Mouse (Mus musculus) regulatory T cell (primary cell): ENCODE measurements around the gene Tns4.

ENCODE experiments used
- in situ Hi-C: fragments of 300-600 bp; cut with MboI, MseI; formaldehyde crosslinking; loops from one replicate; pipeline ENCODE4 v1.15.1; 2025; ENCODE audit warnings: high pct_unique_total_duplicates

Tns4 gene

DNA sequence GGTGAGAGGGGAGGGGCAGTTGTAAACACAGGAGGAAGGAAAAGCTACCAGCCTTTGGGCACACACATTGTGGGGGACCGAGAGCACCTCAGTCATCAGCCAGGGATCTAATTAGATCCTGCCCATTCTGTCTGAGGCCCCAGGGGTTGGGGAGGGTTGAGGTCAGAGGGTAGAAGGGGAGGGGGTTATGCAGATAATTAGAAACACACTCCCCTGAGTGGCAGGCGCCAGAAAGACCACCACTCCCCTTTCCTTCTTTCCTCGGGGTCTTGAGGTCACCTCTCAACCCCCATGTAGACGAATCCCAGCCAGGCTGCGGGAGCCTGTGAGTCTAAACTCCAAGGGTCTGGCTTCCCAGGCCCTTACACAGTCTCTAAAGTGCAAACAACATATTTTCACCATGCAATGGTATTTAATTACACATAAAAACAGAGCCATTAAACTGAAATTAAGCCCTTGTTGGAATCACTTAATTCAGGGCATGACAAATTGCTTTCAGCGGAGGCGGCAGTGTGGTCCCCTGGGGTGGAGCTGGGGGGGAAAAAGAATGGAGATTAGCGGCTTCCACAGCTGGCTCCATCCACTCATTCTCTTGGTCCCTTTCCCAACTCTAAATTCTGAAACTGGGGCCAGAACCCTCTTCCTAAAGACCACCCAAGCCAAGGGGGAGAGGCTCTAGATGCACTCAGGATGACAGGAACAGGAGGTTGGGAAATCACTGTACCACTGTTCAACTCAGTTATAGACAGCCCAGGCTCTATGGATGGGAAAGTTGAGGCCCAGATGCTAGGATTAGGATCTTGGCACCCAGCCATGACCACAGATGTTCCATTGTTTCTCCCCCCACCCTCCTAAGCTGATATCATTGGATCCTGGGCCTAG is 33.3 kb downstream of the Tns4 start:
- in situ Hi-C loops, result no loop called here

DNA sequence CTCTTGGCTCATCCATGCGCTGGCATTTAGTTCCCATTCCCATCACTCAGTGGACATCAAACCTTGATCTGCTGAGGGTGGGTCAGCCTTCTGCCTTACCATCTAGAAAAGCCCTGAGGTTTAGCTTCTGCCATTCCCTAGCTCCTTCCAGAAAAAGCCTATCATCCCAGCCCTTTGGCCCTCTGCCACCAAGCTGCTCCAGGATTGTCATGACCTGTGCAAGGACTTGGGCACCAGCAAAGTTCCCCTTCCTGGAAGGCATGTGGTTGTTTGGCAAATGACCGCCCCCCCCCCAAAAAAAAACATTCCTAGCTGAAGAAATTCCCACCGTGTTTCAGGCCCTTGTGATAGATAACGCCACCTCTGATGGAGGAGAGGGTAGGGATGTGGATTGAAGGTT is 34.0 kb downstream of the Tns4 start:
- in situ Hi-C loops, result no loop called here

DNA sequence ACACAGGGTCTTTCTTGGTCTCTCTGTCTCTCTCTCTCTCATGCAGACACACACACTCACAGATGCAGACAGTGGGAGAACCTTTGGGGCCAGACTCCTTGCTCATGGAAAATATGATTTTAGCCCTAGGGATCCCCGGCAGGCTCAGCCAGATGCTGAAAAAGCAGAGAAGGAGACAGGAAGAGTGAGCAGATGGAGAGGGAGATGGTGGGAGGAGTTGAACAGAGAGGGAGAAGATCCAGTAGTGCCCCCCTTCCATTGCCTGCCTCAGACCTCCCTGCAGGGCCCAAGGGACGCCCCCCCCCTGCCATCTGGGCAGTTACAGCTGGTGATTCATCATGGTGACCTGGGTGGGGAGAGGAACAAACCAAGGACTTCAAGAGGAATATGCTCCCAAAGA is 41.5 kb downstream of the Tns4 start:
- in situ Hi-C loops, result no loop called here

DNA sequence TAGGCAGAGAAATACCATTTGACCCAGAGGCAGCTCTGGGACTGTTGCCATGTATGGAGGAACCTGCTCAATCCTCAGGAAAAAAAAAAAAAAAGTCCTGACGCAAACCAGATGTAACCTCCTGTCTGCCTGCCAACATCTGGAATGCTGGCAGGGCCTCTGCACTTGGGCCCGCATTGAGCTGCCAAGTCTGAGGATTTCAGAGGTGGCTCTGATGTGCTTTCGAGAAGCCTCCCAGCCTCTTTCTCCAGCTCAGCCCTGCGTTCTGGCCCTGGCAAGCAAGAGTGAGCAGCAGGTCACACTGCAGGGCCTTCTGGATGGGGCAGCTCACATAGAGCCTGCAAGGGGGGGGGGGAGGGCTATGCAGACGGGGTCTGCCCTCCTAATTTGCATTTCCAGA is 42.0 kb downstream of the Tns4 start:
- in situ Hi-C loops, result no loop called here

DNA sequence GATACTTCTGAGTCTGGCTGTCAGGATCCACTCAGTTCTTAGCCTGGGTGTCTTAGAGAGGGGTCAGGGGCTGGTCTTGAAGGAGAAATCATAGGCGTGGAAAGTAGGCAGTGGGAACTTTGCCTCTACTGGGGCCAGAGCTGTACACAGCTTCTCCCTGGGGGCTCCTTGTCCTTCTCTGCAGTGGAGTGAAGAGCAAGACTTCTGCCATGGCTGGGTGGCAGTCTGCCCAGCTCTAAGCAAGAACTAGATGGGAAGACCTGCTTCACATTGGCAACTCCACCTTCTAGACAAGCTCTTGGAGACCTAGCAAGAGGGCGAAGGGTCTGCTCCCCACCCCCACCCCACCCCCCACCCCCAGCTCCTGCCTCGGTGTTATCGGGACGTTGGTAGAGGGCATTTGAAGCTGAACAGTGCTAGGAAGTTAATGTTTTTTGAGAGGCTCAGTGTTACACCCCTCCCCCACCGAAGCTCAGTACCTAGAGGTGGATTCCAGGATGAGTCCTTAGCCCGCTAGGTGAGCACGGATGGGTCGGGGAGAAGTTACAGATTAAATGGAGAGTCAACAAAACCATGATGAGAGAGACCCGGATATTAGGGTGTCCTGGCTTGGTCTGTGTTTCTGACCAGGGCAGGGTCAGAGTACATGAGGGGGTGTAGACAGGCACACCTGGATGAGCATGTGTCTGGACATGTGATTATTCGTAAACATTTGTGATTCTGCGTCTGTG is 43.8 kb downstream of the Tns4 start:
- in situ Hi-C loops, result no loop called here

DNA sequence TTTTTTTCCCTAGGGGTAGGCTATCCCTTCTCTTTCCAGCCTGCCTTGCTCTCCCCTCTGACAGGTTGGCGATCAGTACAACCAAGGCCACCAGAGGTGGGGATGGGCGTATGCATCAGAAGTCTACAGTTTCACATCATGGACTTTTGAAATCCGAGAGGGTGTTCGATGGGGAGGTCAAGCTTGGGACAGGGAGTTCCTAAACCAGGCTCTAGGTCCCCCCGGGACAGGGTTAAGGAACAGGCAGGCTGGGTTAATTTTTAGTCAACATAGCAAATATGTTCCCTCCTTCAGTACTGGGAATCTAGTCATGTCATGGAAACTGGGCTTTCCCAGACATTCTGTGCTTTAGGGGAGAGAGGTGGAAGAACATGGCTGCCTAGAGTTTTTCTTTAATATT is 44.8 kb downstream of the Tns4 start:
- in situ Hi-C loops, result loop anchor here (5.0 kb wide), 1 partner anchor 78 kb away; no protein-coding TSS in a partner anchor

DNA sequence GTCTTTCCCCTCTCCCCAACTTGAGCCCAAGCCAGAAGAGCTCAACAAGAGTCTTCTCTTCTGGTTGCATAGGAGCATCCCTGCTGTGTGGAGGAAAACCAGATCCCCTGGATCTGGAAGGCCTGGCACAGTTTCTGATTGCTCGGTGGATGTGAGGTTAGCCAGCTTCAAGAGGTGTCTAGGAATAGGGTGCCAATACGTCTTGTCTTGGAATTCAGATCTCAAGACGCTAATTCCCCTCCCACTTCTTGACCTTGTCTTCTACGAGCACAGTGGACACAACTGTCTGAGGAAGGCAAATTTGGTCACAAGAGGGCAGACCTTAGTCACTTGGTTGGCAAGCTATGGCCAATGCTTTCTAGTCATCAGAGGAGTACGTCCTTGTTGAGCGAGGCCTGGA is 45.5 kb downstream of the Tns4 start:
- in situ Hi-C loops, result loop anchor here (5.0 kb wide), 1 partner anchor 79 kb away; no protein-coding TSS in a partner anchor

DNA sequence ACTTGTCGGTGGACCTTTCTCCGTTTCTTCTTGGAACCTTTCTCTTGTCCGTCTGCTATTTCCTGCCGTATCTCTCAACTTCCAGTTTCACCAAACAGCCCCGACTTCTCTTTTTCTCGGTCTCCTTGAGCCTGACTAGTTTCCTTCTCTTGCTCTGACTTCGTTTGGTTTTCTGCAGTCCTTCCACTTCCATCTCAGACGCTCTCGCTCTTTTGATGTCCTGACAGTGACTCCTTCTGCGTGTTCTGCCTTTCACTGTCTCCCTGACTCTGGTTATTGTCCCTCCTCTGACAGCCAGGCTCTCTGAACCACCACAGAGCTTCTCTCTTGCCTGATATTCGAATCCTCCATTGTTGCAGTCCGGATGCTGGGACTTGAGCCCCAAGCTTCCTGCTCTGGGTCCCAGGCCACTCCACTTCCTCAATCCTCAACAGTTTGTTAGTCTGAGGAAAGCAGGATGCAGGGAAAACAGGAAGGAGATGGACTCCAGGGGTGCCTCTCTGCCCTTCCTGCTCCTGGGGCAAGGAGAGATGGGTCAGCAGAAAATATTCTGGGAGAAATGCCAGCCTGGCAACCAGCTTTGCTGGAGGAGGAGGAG is 46.2 kb downstream of the Tns4 start:
- in situ Hi-C loops, result loop anchor here (5.0 kb wide), 1 partner anchor 79 kb away; no protein-coding TSS in a partner anchor

DNA sequence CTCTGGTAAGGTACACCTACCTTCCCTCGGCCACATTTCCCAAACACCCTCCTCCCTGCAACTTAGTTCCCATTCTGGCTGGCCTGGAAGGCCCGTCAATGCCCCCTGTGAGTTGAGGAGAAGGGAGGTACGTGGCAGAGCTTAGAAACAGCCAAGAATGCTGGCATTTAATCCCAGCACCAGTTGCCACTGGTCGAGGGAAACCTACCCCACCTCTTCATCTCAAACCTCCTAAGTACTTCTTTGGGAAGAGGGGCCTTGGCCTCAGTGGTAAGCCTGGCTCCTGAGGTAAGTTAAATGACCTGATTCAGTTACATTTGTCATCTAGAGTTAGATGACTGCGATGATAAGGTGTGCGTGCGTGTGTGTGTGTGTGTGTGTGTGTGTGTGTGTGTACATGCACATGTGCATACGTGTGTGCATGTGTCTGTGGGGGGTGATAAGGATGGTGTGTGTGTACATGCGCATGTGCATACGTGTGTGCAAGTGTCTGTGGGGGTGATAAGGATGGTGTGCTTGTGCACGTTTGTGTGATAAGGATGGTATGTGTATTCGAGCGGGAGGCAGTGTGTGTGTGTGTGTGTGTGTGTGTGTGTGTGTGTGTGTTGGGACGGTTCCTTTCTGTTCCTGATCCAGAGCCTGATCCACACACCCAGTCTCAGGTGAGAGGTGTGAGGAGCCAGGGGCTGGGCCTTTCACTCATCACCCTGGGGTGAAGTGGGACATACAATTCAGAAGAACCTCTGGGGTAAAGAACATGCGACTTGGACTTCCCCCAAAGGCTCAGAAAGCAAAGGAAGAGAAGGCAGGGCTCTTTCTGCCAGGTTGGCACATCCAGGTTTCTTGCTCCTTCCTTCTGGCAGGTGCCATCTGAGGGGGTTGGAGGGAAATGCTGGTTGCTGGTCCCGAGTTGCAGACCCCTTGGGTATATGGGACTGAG is 47.0 kb downstream of the Tns4 start:
- in situ Hi-C loops, result loop anchor here (5.0 kb wide), 1 partner anchor 80 kb away; no protein-coding TSS in a partner anchor

DNA sequence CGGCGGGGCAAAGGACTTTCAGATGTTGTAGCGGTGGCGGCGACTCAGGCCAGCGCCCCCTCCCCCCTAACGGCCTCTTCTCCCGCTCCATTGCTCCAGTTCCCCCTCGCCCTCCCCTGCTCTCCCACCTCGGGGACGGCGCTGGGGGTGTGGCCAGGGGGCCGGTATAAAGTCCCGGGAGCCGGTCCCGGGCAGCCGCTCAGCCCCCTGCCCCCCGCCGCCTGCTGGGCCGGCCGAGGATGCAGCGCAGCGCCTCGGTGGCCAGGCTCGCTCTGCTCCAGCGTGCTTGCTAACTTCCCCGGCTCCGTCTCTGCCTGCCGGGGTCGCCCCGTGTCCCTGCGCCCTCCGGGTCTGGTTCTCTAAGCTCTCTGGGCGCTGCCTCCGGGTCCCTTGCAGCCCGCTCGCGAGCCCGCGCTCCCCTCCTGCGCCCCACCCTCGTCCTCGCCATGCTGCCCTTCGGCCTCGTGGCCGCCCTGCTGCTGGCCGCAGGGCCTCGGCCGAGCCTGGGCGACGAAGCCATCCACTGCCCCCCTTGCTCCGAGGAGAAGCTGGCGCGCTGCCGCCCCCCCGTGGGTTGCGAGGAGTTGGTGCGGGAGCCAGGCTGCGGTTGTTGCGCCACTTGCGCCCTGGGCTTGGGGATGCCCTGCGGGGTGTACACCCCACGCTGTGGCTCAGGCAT is 47.9 kb downstream of the Tns4 start, which contains the start of gene Igfbp4:
Gene Igfbp4, plus strand, starts transcription at position 194 of the 679 bp plus-strand sequence.
- in situ Hi-C loops, result loop anchor here (5.0 kb wide), 1 partner anchor 81 kb away; no protein-coding TSS in a partner anchor

DNA sequence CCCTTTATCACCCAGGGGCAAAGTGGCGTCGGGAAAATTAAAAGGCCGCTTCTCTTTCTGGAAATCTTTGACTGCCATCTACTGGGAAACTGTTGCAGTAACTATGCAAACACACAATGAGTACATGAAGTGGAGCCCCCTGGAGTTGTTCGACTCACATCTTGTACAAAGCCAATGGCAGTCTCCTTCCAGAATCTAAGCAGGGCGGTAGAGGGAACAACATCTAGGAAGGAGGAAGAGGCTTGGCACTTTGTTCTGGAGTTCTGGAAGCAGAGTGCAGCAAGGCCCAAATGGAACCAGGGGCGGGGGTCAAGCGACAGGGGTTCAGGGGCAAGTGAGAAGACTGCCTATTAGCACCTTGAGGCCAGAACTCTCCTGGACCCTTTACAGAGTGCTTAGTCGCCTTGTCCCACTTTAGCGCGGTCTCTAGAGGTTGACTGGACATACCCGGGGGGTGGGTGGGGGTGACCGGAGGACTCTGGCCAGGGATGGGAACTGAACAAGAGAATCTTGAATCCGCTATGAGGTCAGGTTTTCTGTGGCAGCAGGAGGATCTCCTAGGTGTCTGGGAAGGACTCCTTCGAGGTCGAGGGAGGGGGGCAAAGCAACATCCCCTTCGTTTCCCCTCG is 48.6 kb downstream of the Tns4 start:
- in situ Hi-C loops, result loop anchor here (5.0 kb wide), 1 partner anchor 82 kb away; no protein-coding TSS in a partner anchor

DNA sequence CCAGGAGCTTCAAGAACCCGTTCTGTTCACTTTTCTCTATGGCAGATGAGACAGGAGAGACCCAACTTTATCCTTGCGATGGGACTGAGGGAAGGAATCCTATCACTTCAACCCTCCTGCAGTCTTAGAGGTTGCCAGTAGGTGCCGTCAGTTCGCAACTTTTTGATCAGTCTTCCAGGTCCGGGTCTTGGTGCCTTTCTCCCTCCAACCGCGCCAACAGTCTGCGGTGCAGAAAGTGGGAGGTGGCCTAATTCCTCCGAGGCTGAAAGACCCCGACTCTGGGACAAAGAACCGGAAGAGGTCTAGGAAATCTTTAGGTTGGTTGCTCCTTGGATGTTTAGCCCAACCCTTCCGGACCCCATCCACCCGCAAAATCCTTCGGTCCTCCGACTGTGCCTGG is 49.3 kb downstream of the Tns4 start:
- in situ Hi-C loops, result loop anchor here (5.0 kb wide), 1 partner anchor 83 kb away; no protein-coding TSS in a partner anchor

DNA sequence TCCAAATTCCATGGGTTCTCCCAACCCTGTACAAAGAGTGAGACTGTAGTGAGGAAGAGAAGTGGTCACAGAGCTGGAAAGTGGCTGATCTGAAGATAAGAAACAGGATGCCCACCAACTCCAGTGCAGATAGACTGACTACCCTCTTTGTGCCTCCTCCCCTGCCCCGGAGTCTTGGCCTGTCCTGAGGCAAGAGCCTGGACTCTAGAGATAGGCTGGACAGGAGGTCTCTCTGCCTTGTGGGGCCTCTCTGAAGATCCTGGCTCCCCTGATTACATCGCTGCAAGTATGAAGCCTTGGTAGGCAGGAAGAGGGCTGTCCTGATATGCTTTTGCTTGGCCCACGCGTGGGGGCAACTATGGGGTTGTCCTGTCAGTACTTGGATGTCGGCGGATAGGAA is 52.9 kb downstream of the Tns4 start:
- in situ Hi-C loops, result no loop called here

DNA sequence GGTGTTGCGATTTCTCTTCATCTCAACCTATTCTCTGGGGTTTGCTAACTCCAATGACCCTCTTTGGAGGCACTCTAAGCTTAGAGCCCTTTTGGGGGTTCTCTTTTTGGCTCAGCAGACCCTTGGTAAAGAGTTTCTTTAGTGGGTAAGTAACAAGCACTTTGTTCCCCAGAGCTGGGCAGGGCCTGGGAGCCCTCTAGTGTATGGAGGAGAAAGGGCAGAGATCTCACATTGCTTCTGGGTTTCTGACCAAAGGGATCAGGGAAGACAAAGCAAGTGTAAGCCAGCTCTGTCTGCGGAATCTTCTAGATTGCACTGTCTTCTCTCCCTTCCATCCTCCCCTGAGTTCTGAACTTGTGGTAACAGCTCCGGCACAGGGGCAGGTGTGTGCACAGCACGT is 53.8 kb downstream of the Tns4 start:
- in situ Hi-C loops, result no loop called here

DNA sequence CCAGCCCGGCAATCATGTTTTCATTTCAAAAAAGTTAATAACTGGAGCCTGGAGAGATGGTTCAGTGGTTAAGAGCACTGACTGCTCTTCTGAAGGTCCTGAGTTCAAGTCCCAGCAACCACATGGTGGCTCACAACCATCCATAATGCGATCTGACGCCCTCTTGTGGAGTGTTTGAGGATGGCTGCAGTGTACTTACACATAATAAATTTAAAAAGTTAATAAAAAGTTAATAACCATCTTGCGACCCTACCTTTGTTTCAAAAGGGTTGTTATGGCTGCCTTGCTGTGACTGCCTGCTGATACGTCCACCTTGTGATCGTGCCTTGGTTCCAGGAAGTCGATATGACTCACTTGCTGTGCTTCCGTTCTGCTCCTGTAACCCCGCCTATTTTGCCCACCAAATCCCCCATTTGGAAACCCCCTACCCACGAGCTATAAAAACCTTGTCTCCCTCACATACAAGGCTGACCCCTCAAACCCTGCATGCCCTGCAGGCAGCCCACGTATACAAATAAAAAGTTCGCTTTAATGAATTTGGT is 62.1 kb downstream of the Tns4 start:
- in situ Hi-C loops, result no loop called here

DNA sequence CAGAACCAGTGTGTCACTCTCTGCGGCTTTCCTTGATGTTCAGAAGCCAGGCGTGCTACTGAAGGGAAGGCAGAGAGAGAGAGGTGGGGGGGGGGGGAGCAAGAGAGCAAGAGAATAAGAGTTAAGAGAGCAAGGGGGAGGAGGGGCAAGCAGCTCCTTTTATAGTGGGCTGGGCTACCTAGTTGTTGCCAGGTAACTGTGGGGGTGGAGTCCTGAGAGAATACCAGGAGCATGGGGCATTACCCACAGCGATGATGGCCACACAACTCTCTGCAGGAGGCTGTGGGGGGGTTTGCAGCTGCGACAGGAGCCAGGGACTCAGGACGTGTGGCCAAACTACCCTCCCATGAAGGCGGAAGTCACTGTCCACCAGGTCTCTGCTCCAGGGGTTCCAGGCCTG is 63.2 kb downstream of the Tns4 start:
- in situ Hi-C loops, result no loop called here

DNA sequence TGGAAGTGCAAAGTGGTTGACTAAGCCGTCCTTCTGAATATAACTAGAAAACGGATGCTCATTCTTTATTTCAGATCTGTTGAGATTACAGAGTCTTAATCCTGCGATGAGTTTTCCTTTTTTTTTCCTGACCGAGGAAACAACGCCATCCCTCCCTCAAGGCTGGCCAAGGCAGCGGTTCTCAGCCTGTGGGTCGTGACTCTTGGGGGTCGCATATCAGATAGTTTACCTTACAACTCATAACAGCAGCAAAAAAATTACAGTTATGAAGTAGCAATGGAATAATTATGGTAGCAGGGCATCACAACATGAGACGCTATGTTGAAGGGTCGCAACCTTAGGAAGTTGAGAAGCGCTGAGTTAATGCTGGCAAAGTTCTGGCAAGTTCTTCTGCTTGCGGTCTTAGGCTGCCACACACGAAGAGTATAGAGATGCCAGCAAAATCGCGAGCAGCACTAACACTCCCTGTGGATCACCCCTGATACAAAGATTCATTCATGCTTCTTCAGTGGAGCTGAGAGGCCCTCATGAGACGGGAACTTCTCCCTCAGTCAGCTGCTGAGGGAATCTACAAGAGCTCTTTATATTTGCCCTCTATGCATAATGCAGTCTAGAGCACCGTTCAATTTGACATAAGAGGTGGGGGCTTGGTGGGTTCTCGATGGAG is 64.5 kb downstream of the Tns4 start:
- in situ Hi-C loops, result loop anchor here (5.0 kb wide), 1 partner anchor 123 kb away; no protein-coding TSS in a partner anchor

DNA sequence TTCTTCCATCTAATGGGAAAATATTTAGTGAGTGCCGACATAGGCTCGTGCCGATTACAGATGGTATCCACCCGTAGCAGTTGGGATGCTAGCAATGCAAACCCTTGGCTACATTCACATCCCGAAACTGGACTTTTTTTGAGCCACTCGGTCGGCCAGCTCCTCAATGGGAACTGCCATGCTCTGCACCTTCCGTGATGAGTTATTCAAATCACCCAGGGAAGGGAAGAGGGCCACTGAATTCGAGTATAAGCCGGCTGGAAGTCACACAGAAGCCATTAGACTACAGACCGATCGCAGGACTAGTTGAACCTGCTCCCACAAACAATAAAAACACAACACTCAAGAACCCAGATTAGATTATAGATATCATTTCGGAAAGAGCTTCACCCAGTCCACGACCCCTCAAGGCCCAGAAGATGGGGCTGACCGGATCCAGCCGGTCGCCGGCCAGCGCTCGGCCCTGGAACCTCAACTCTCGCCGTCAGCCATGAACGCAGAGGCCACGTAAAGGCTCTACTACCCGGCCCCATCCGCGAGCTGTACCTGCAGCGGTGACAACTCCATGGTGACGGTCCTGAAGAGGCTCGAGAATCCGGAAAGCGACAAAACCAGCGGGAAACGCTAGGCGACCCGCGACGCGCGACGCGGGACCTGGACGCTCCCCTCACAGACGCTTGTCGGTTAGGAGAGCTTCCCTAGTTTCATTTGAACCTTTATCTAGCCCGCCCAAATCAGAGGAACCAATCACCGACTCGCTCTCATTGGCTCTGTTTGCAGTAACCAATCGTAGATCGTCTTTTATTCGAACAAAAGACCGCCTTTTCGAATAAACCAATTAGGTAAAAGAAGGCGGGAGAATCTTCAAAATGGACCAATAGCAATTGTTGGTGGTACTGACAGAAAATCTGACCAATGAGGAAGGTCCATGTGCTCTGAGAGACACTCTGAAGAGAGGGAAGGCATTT is 65.3 kb downstream of the Tns4 start, which contains the start of gene Top2a:
Gene Top2a, minus strand, starts transcription at position 690 of the 968 bp plus-strand sequence.
- in situ Hi-C loops, result loop anchor here (5.0 kb wide), 1 partner anchor 124 kb away; no protein-coding TSS in a partner anchor
